Mouse (Mus musculus) CH12F3 (cell line): ENCODE measurements around the gene Tbx2.

Experiments used
- in situ Hi-C: fragments of 300-500 bp; cut with MboI; formaldehyde crosslinking; loops from 2 replicates; pipeline ENCODE4 v1.14.3; 2020; ENCODE audit warnings: low sequenced_read_pairs

Gene Tbx2

GRCm38 (mm10) chr11:85832231-85832924 lies at the start of gene Tbx2:
TSS of gene Tbx2 (plus strand) at chr11:85832551.
- in situ Hi-C loops, result no loop called here

- in situ Hi-C loops, result no loop called here
These were observed 46.1 kb upstream of the Tbx2 start for GRCm38 (mm10) chr11:85786113-85786718.

GRCm38 (mm10) chr11:85789750-85790149 lies 42.6 kb upstream of the Tbx2 start:
- in situ Hi-C loops, result no loop called here

GRCm38 (mm10) chr11:85790267-85790666 lies 42.1 kb upstream of the Tbx2 start:
- in situ Hi-C loops, result no loop called here

- in situ Hi-C loops, result no loop called here
These were observed 41.1 kb upstream of the Tbx2 start for GRCm38 (mm10) chr11:85791212-85791611.

- in situ Hi-C loops, result no loop called here
These were observed 39.7 kb upstream of the Tbx2 start for GRCm38 (mm10) chr11:85792534-85793215.

- in situ Hi-C loops, result no loop called here
These were observed 32.9 kb upstream of the Tbx2 start for GRCm38 (mm10) chr11:85799456-85799855.

- in situ Hi-C loops, result no loop called here
These were observed 32.5 kb upstream of the Tbx2 start for GRCm38 (mm10) chr11:85799856-85800255.

GRCm38 (mm10) chr11:85800380-85800779 lies 32.0 kb upstream of the Tbx2 start:
- in situ Hi-C loops, result no loop called here

- in situ Hi-C loops, result no loop called here
These were observed 28.3 kb upstream of the Tbx2 start for GRCm38 (mm10) chr11:85804048-85804447.

GRCm38 (mm10) chr11:85805779-85806178 lies 26.6 kb upstream of the Tbx2 start:
- in situ Hi-C loops, result no loop called here

GRCm38 (mm10) chr11:85807353-85807752 lies 25.0 kb upstream of the Tbx2 start:
- in situ Hi-C loops, result no loop called here

GRCm38 (mm10) chr11:85811229-85811628 lies 21.1 kb upstream of the Tbx2 start:
- in situ Hi-C loops, result no loop called here

- in situ Hi-C loops, result no loop called here
These were observed 20.7 kb upstream of the Tbx2 start for GRCm38 (mm10) chr11:85811676-85812075.

- in situ Hi-C loops, result no loop called here
These were observed 20.0 kb upstream of the Tbx2 start for GRCm38 (mm10) chr11:85812201-85812966.

GRCm38 (mm10) chr11:85814678-85815077 lies 17.7 kb upstream of the Tbx2 start:
- in situ Hi-C loops, result no loop called here

- in situ Hi-C loops, result no loop called here
These were observed 15.9 kb upstream of the Tbx2 start for GRCm38 (mm10) chr11:85816471-85816870.

- in situ Hi-C loops, result no loop called here
These were observed 13.9 kb upstream of the Tbx2 start for GRCm38 (mm10) chr11:85818401-85818800.

GRCm38 (mm10) chr11:85820959-85821358 lies 11.4 kb upstream of the Tbx2 start:
- in situ Hi-C loops, result no loop called here

- in situ Hi-C loops, result no loop called here
These were observed 10.7 kb upstream of the Tbx2 start for GRCm38 (mm10) chr11:85821659-85822058.

GRCm38 (mm10) chr11:85823181-85823580 lies 9.2 kb upstream of the Tbx2 start:
- in situ Hi-C loops, result no loop called here
